Mouse (Mus musculus) cerebellum, postnatal 14 days (tissue): ENCODE measurements around the gene Fam53a.

Experiments used
- DNase-seq, 2 experiments: peaks; one replicate each; pipeline ENCODE4 v3.0.0; 2021; ENCODE audit warnings: mixed read lengths in 2 of 2

The Fam53a gene

GRCm38 (mm10) chr5:33630615-33631014 is 1.2 kb upstream of the Fam53a start:
- DNase-seq, result no peak

- peak in 1 of 2 experiments; percentile 45 for DNase-seq
Measured at GRCm38 (mm10) chr5:33630061-33630460, 626 bp upstream of the Fam53a start.

DNA sequence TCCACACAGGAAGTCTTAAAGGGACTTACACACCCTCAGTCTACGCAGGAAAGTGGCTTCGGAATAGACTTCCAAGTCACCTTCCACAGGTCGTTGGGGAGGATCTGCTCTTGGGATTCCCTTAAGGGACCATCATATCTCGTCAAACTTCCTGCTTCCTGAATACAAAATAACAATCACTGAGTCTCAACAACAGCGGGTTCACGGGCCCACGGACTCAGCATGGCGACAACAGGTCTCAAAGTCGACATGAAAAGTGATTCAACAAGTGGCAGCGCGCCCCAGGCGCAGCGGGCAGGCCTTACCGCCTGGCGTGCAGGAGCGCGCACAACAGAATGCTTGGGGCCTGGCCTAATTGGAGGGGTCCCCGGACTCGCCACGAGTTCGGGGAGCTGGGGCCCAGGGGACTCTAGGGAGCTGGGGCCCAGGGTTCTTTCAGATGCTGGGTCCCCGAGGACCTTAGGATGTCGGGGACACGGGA is 575 bp downstream of the Fam53a start:
- peak; percentile 61 to 67 for DNase-seq

DNA sequence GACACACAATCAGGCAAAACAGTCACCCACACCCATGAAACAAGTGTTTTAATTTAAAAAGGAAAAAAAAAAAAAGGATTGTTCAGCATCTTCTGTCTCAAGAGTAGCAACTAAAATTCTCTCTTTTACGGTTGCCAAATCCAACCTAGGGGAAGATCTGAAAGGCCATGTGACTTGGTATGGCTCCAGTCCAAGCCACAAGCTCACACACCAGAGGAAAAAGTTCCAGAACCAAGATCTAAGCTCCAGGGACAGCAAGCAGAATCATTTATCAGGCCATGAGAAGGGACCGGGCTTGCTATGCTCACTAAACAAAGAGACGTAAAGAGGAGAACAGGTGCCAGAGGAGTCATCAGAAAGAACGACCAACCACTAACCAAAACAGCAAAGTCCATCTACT is 1.5 kb downstream of the Fam53a start:
- DNase-seq, result no peak

GRCm38 (mm10) chr5:33623766-33624165 is 5.7 kb downstream of the Fam53a start:
- DNase-seq, result no peak

GRCm38 (mm10) chr5:33622671-33623070 is 6.8 kb downstream of the Fam53a start:
- no peak for DNase-seq

DNA sequence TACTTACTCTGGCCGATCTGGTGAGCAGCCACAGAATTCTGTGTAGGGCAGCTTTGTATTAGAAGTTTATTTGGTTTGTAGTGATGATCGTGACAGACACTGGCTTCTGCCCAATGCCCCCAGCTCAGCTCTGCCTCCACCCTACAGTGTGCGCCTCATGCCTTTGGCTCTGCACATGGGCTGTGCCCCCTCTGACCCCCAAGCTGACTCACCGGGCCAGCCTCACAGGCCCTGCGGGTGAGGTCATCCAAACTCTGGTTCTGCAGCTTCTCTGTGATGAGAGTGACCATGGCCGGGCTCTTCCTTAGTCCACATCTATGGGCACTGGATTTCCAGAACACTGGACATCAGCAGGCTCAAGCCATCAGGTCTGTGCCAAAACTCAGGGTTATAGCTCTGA is 15.0 kb downstream of the Fam53a start:
- DNase-seq, result no peak

- no peak for DNase-seq
Measured at GRCm38 (mm10) chr5:33611795-33612194, 17.6 kb downstream of the Fam53a start.

- no peak for DNase-seq
Measured at GRCm38 (mm10) chr5:33609226-33609625, 20.2 kb downstream of the Fam53a start.

DNA sequence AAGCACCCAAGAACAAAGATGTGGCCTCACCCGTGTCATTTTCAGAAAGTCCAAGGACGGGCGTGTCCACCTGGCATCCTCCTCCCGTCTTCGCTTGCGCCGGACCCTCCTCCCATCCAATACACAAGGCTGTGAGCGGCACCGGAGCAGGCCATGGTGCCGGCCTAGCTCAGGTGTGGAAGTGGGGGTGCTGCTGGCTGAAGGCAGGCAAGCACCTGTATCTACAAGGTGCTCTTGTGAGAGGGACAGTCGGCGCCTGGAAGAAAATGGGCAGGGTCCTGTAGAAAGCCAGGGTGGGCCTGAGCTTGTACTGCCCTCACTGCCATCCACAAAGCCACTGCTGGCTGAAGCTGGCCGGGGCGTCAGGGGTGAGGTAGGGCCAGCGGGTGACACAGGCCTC is 22.0 kb downstream of the Fam53a start:
- DNase-seq, result no peak

DNA sequence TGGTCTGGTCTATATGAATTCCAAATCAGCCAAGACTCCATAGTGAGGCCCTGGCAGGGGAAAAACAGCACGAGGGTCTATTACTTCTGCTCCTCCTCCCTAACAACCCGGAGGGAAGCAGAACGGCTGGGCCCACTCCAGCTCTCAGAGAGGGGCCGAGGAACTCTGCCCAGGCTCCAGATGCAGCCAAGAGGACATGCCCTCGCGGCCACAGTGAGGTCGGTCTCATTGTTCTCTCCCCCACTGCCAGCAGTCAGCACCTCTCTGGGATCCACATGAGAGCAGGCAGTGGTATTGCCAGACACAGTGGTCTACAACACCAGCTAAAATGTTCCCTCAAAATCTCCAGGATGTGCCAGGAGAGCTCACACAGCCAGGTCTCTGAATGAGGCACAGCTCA is 22.8 kb downstream of the Fam53a start:
- peak; percentile 49 to 65 for DNase-seq

- DNase-seq, result no peak
Measured at GRCm38 (mm10) chr5:33605314-33605713, 24.1 kb downstream of the Fam53a start.

- no peak for DNase-seq
Measured at GRCm38 (mm10) chr5:33593620-33594019, 35.8 kb downstream of the Fam53a start.

DNA sequence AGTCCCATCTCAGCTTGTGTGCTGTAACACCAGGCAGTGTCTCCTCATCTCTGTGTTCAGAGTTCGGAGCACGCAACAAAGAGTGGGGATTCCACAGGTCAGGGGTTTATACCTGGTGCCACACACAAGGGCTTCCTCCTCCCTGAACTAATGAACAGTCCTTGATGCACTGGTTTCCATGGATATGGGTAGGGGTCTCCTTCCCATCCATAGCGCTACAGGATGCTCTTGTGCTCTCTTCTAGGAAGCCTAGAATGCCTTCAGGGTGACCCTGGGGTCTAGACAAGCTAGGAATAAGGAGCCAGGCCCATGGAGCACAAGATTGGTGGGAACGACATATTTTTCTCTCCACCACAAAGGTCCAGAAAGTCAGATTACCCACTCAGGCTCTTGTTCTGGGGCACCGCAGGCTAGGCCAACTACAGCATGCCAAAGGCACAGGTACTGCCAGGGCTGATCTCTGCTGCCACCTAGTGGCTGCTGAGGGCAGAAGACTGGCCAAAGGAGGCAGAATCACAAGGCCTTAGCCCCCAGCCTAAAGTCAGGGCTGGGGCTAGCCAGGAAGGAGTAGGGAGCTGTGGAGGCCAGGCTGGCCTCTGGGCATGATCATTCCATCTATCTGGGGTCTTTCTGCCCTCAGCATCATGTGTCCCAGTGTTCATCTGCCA is 40.1 kb downstream of the Fam53a start:
- peak; percentile 91 to 93 for DNase-seq

DNA sequence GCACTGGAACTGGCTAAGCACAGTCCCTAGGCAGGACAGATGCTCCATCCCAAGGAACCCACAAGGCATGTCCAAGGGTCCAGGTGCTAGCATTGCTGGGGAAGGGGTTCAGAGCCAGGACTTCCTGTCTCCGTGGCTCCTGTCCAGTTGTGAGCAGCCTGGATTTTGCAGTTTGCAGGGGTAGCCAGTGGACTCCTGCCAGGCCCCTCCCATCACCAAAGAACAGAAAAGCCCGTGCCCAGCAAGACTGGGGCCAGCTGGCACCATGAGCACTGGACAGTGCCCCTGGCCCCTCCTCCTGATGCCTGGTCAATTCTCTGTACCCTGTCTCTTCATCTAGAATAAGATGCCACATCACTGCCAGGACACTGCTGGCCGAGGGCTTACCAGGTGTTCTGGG is 41.4 kb downstream of the Fam53a start:
- DNase-seq, result peak; percentile 54 to 60

DNA sequence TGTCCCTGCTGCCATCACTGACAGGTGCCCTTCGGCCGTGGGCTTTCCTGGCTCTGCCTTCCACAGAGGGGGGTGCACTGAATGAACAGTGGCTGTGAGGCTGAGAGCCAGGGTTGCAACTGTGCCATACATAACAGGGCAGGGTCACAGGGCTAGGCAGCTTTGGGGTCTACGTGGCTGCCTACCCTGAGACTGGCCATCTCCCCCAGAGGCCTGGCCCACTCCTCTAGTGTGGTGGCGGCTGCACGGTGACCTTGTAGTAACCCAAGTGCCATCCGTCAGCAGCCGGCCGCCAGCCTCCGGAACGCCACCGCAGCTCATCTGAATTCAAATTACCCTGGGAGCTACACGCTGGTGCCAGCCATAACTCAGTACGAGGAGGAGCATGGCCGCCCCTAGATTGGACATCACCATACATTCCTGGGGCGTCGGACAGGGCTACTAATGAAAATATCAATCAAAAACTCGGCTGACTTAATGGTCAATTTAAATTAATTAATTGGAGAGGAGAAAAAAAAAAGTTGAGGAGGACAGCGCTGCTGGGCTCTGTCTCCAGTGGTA is 41.9 kb downstream of the Fam53a start:
- DNase-seq, result peak in 1 of 2 experiments; percentile 20

DNA sequence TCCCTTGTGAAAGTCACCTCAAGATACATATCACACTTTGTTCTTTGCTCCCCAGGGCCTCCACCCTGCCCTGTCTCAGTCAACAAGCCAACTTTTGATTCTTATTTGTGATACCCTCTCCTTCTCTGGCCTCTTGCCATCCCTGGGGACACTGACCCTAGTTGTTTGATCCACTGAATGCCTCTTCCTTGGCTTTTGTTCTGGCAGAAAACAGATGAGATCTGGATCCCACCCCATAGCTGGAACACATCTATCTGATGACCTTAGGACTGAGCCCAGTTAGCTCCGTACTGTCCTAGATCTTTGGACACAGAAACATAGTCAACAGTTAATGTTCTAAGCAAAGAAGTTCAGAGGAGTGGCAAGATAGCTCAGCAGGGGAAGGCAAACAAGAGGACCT is 49.1 kb downstream of the Fam53a start:
- no peak for DNase-seq

- DNase-seq, result no peak
Measured at GRCm38 (mm10) chr5:33574207-33574606, 55.2 kb downstream of the Fam53a start.

DNA sequence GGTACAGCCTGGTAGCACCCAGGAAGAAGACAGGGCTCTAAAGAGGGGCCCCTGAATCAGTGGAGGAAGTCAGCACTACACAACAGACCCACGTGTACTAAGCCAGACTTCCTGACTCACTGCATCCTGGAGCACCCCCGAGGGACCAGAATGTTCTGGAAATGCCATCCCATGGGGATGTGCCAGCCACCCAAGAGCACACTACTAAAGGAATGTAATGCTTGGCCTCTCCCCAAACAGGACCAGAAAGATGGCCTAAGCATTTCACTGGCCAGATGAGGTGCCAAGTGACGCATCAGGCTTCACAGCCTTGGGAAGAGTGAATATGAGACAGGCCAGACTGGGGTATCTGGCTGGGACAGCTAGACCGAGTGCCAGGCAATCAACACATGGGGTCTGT is 63.5 kb downstream of the Fam53a start:
- DNase-seq, result no peak

GRCm38 (mm10) chr5:33556277-33556995 is 73.0 kb downstream of the Fam53a start:
- no peak for DNase-seq
